Mouse (Mus musculus) left cerebral cortex, adult 8-10 months (tissue): ENCODE data around the gene Dus4l. TPM values are rescaled to one million over a fixed set of nuclear protein-coding genes. Genes with fewer than 3 reads are reported as not detected.
"Not testable (repeated sequence)": the region's sequence is repeated elsewhere in the genome, so short reads cannot be mapped to it uniquely, and the experiment has no call there.

Experiments used
- DNase-seq, 2 experiments: peaks; one replicate each; pipeline ENCODE4 v3.0.0; 2022; ENCODE audit warnings: low spot score in 2 of 2
- total RNA-seq, 4 experiments: library from RNA; stranded (reverse); gene quantifications; 2 replicates each; pipeline ENCODE4 v1.2.4; 2022

Dus4l gene
- 10 to 100 TPM in 1 of 4 experiments, 1 to 10 TPM in 3; 5.6 to 13.8 (median 7.7) TPM for total RNA-seq

GRCm38 (mm10) chr12:31654197-31654964 is at the start of gene Dus4l, which contains the start of gene Cog5:
Dus4l (minus strand) TSS chr12:31654826.
Cog5 (plus strand) TSS chr12:31654869.
- DNase-seq = peak; percentile 88 to 99

DNA sequence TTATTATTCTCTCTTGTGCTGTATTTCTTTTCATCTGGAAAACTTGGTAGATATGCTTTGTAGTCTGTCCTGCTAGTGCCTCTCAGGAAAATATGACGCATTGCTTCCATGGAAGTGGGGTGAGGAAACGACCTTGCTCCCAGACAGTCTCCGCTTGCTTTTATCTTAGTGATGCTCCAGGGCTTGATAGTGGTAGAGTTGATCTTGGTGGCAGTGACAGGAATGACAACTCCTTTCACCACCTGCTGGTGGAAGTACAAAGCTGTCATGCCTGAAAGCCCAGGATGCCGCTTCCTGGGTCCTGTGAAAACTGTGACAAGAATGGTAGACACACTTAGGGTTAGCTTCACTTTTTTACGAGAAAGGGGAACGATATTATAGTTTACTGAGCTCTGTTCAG is 49.3 kb upstream of the Dus4l start:
- DNase-seq = no peak

- no peak for DNase-seq
Measured at GRCm38 (mm10) chr12:31701411-31701810, 46.8 kb upstream of the Dus4l start.

DNA sequence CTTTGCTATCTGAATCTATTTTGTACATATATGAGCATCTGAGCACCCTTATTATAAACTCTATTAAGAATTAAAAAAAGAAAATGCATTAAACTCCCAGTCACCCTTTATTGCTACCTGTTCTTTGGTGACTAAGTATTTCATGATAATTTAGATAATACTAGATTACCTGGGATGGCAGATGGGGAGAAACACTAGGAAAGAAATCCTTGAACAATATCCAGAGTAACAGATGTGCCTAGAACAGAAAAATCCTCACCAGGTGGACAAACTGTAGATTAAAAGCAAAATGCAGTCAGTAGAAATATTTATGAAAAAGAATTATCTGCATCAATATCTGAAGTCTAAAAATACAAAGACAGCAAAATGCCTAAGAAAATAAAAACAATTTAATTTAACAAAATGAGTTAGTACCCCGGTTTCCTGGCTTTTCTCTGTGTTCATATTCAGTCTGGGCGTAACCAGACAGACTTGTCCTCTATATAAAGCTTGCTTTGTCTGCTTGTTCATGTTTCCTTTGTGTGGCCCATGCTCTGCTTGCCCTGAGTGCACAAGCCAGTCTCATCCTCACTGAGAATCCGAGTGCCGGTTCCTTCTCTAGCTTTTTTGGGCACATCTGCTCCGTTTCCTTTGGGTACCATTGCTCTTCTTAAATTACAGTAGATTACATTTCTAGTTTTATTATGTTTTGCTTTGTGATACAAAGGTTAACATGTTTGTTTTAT is 46.2 kb upstream of the Dus4l start:
- no peak for DNase-seq

DNA sequence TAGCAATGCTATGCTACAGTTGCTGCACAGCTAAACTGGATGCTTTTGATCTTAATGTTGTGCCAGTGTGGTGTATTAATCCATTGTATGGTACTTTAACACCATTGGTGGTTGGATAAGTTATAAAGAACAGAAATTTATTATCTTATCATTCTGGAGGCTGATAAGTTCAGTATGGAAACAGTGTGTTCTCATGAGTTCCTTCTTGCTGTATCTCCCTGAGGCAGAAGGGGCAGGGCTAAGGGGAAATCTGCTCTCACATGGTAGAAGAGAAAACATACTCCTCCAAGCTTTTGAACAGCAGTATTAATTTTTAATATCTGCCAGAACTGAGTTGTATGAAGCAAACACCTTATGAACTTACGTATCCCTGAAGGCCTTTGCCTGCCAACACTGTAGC is 38.7 kb upstream of the Dus4l start:
- no peak for DNase-seq

GRCm38 (mm10) chr12:31686679-31687078 is 32.1 kb upstream of the Dus4l start:
- no peak for DNase-seq

- no peak for DNase-seq
Measured at GRCm38 (mm10) chr12:31667187-31667586, 12.6 kb upstream of the Dus4l start.

DNA sequence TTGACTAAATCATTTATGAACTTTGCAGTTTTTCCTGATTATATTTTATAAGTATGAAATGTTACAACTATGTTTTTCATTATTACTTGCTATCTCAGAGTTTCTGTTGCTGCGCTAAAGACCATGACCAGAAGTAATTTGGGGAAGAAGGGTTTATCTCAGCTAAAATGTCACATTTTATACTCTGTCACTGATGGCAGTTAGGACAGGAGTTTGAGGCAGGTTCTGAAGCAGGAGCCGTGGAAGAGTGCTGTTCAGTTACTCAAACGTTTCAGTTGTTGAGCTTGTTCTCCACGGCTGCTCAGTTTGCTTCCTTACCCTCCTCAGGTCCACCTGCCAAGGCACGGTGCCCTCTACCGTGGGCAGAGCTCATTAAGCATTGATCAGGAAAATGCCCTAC is 11.4 kb upstream of the Dus4l start:
- no peak for DNase-seq

DNA sequence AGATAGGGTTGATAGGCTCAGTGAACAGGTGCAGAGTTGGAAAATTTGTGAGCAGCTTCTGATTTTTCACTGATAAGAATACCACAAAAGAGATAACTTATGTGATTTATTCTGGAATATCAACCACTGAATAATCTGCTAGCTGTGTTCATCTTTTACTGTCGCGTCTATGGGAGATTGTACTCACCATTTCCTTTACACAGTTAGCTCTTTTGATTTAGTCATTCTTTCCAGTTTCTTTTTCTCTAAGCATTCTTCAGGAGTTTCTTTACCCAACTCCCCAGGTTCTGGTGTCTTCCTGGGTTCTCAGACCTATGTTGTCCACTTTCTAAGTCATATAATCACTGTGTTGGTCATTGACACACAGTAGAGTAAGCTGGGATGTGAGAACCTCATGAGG is 2.2 kb upstream of the Dus4l start:
- DNase-seq = no peak

GRCm38 (mm10) chr12:31654965-31655477 is 395 bp upstream of the Dus4l start:
- DNase-seq = no peak

DNA sequence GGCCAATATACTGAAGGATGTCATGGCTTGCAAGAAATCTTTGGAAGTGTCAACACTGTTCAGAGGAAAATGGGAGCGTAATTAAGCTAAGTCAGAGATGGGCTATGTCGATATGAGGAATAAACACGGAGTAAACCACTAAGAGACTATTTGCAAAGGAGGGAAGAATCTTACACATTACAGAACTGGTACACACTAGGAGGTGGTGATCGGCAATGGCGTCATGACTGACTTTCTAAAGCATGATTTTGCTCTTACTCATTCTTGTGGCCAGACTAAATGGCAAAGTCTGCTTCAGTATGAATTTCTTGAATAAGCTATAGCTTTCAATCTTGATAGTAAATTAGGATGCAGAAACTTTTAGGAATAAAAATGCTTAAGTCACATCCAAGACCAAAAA is 1.0 kb downstream of the Dus4l start:
- DNase-seq = no peak

GRCm38 (mm10) chr12:31635240-31635607 is 19.4 kb downstream of the Dus4l start:
- no peak for DNase-seq

- peak; percentile 22 to 33 for DNase-seq
Measured at GRCm38 (mm10) chr12:31634343-31635239, 20.0 kb downstream of the Dus4l start, which contains the start of gene Bcap29. Bcap29 (minus strand) TSS chr12:31634658.

- DNase-seq = peak in 1 of 2 experiments; percentile 18
Measured at GRCm38 (mm10) chr12:31633970-31634342, 20.7 kb downstream of the Dus4l start.

DNA sequence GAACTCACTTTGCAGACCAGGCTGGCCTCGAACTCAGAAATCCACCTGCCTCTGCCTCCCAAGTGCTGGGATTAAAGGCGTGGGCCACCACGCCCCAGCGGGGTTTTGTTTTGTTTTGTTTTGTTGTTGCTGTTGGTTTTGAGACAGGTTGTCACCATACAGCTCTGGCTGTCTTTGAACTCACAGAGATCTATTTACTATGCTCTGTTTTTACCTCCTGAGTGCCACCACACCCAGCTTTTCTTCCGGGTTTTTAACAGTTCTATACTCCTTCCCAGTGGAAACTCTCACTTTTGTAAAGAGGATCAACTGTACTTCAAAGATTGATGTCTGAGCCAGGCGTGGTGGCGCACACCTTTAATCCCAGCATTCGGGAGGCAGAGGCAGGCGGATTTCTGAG is 26.2 kb downstream of the Dus4l start:
- not testable (repeated sequence) for DNase-seq

- no peak for DNase-seq
Measured at GRCm38 (mm10) chr12:31625016-31625415, 29.6 kb downstream of the Dus4l start.

DNA sequence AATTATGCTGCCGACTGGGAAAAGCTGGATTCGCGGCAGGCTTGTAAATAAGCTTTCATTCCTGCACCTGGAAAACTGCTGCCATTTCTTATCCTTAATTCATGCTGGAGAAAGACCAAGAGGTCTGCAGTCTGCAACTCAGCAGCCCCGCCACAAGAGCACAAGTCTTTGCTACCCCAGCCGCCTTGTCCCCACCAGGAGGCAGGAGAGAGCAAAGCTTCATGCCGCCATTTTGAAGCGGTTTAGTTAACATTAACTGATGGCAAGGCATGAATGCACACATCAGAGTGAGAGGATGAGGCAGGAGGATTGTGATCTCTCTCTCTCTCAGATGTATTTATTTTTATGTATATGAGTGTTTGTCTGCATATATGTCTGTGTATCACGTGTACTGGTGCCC is 34.5 kb downstream of the Dus4l start:
- DNase-seq = no peak

GRCm38 (mm10) chr12:31613353-31613752 is 41.3 kb downstream of the Dus4l start:
- no peak for DNase-seq

DNA sequence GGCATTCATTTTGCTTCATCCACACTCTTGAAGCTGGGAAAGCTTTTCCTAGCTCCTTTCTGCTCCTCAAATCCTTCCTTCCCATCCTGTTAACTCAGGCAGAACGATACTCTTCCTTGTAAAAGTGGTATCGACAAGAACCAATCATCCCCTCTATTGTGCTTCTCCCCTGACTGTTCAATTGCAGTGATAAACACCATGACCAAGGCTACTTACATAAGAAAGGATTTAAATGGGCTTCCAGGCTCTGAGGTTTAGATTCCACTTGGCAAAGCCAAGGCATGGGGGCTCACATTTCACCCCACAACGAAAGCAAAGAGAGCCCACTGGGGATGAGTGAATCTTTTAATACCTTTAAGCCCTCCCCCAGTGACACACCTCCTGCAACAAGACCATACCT is 46.5 kb downstream of the Dus4l start:
- DNase-seq = no peak

- DNase-seq = no peak
Measured at GRCm38 (mm10) chr12:31604894-31605293, 49.7 kb downstream of the Dus4l start.

GRCm38 (mm10) chr12:31603586-31603985 is 51.0 kb downstream of the Dus4l start:
- no peak for DNase-seq
